Mouse (Mus musculus) CH12.LX (cell line): Measurements from ENCODE around the gene Sp140.

Experiments
- CTCF ChIP-seq, 2 experiments: IDR thresholded peaks in 1 of 2; conservative IDR thresholded peaks in 1 of 2; 2 replicates each; pipeline ENCODE4 v1.5.1; 2011 to 2012; ENCODE audit warnings: low read depth in 2 of 2, low read length in 2 of 2, improper control_type of control experiment in 1 of 2, inconsistent platforms in 1 of 2, mild to moderate bottlenecking in 1 of 2, moderate library complexity in 1 of 2
- E2F4 ChIP-seq: IDR thresholded peaks from 2 replicates; pipeline ENCODE4 v1.6.1; 2011; ENCODE audit warnings: low read depth, low read length, improper control_type of control experiment; ENCODE audit not compliant: insufficient replicate concordance
- ELF1 ChIP-seq: IDR thresholded peaks from 2 replicates; pipeline ENCODE4 v1.6.1; 2014; ENCODE audit warnings: low read depth, mild to moderate bottlenecking, inconsistent platforms, low read length, improper control_type of control experiment
- EP300 ChIP-seq: IDR thresholded peaks from 2 replicates; pipeline ENCODE4 v1.6.1; 2011; ENCODE audit warnings: low read length, improper control_type of control experiment
- ETS1 ChIP-seq: conservative IDR thresholded peaks from 2 replicates; pipeline ENCODE4 v1.6.1; 2012; ENCODE audit warnings: low read depth, mild to moderate bottlenecking, inconsistent platforms, low read length, improper control_type of control experiment, moderate library complexity
- MAFK ChIP-seq: IDR thresholded peaks from 2 replicates; pipeline ENCODE4 v1.6.1; 2011; ENCODE audit warnings: low read length, improper control_type of control experiment; ENCODE audit not compliant: insufficient replicate concordance
- MAX ChIP-seq: IDR thresholded peaks from 2 replicates; pipeline ENCODE4 v1.6.1; 2011; ENCODE audit warnings: low read length, improper control_type of control experiment
- MYC ChIP-seq: IDR thresholded peaks from 2 replicates; pipeline ENCODE4 v1.6.1; 2011; ENCODE audit warnings: low read depth, mild to moderate bottlenecking, improper control_type of control experiment, low read length
- NRF1 ChIP-seq: IDR thresholded peaks from 2 replicates; pipeline ENCODE4 v1.6.1; 2014; ENCODE audit warnings: low read depth, mild to moderate bottlenecking, inconsistent platforms, low read length, improper control_type of control experiment, moderate library complexity
- POLR2A ChIP-seq: IDR thresholded peaks from 2 replicates; pipeline ENCODE4 v1.6.1; 2011; ENCODE audit warnings: low read depth, mild to moderate bottlenecking, improper control_type of control experiment, low read length
- TBP ChIP-seq: conservative IDR thresholded peaks from 2 replicates; pipeline ENCODE4 v1.6.1; 2011; ENCODE audit warnings: low read depth, low read length, improper control_type of control experiment
- USF1 ChIP-seq: IDR thresholded peaks from 2 replicates; pipeline ENCODE4 v1.6.1; 2014; ENCODE audit warnings: low read depth, mild to moderate bottlenecking, inconsistent platforms, low read length, improper control_type of control experiment
- ZC3H11A ChIP-seq: IDR thresholded peaks from 2 replicates; pipeline ENCODE4 v1.6.1; 2012; ENCODE audit warnings: low read depth, mild to moderate bottlenecking, inconsistent platforms, low read length, improper control_type of control experiment

GRCm38 (mm10) chr1:85690544-85690943, 90.4 kb downstream of the Sp140 start:
- TF ChIP-seq TBP (no peak), CTCF (conservative IDR thresholded peaks at IDR 0.05 in 1 of 2, IDR thresholded peaks at IDR 0.05 in 1 of 2; ENCODE audit: low read depth in 2 of 2, low read length in 2 of 2) (no peak), ETS1 (no peak), MAFK (no peak), USF1 (no peak), NRF1 (no peak), ELF1 (no peak), POLR2A (no peak), EP300 (no peak), MAX (no peak), ZC3H11A (no peak), E2F4 (no peak), MYC (no peak)
